Mouse (Mus musculus) midbrain, postnatal 0 days (tissue): ENCODE results near the gene Gse1. TPM values are rescaled to one million over a fixed set of nuclear protein-coding genes. Genes with fewer than 3 reads are reported as not detected.
A peak's percentile ranks its signal among the peaks of the same experiment; 100 is the strongest.

Experiments used
- ATAC-seq: fragments of 200-750 bp; cut with Nextera tagmentation; 2 replicates; pipeline ENCODE4 v1.8.0; 2017; ENCODE audit warnings: moderate number of reproducible peaks, mild to moderate bottlenecking, moderate TSS enrichment, moderate library complexity; ENCODE audit not compliant: low FRiP score
- DNase-seq: peaks from one replicate; pipeline ENCODE4 v3.0.0-alpha.2; 2015; ENCODE audit warnings: low spot score
- H3K27ac ChIP-seq: fragments of 300-500 bp; sonication (generic); 2 replicates; pipeline ENCODE4 v1.5.1; 2014; ENCODE audit warnings: low read depth, mild to moderate bottlenecking, low read length, mixed read lengths
- H3K27me3 ChIP-seq: fragments of 300-500 bp; sonication (generic); 2 replicates; pipeline ENCODE4 v1.6.1; 2014; ENCODE audit warnings: low read length, control low read depth, mixed read lengths; ENCODE audit not compliant: insufficient read depth
- H3K36me3 ChIP-seq: fragments of 300-500 bp; sonication (generic); 2 replicates; pipeline ENCODE4 v1.6.1; 2014; ENCODE audit warnings: low read length, control low read depth, mixed read lengths; ENCODE audit not compliant: insufficient read depth
- H3K4me1 ChIP-seq: fragments of 300-500 bp; sonication (generic); 2 replicates; pipeline ENCODE4 v1.6.1; 2014; ENCODE audit warnings: mild to moderate bottlenecking, control low read depth, antibody characterized with exemption, low read length, mixed read lengths; ENCODE audit not compliant: insufficient read depth
- H3K4me2 ChIP-seq: fragments of 300-500 bp; sonication (generic); 2 replicates; pipeline ENCODE4 v1.6.1; 2014; ENCODE audit warnings: low read depth, mild to moderate bottlenecking, low read length, mixed read lengths; ENCODE audit not compliant: poor library complexity, severe bottlenecking
- H3K4me3 ChIP-seq: fragments of 300-500 bp; sonication (generic); 2 replicates; pipeline ENCODE4 v1.5.1; 2014; ENCODE audit warnings: low read depth, mild to moderate bottlenecking, low read length, moderate library complexity
- H3K9ac ChIP-seq: fragments of 300-500 bp; sonication (generic); replicated peaks from 2 replicates; pipeline ENCODE4 v1.6.1; 2014; ENCODE audit warnings: mild to moderate bottlenecking, low read length, moderate library complexity, mixed read lengths; ENCODE audit not compliant: poor library complexity, severe bottlenecking
- H3K9me3 ChIP-seq: fragments of 300-500 bp; sonication (generic); 2 replicates; pipeline ENCODE4 v1.6.1; 2016; ENCODE audit warnings: low read length, control low read depth
- CTCF ChIP-seq: IDR thresholded peaks from 2 replicates; pipeline ENCODE4 v1.5.1; 2016; ENCODE audit warnings: antibody characterized with exemption, mild to moderate bottlenecking
- WGBS: fragments of 180-500 bp; shearing (Covaris S2); extraction: QIAGEN DNeasy Blood & Tissue Kit; methylation state at CpG from one replicate; pipeline ENCODE4 v1.1.7; 2014; 5-methylcytosine and 5-hydroxymethylcytosine counted together
- polyA plus RNA-seq: library from polyadenylated mRNA; unstranded; fragments of >200 nt; fragmentation: Nextera tagmentation; extraction: Ambion mirVana; gene quantifications from 2 replicates; pipeline ENCODE4 v1.2.1, GENCODE M21; 2015
- total RNA-seq: library from RNA; depleted of rRNA; stranded (reverse); fragments of >200 nt; gene quantifications from 2 replicates; pipeline ENCODE4 v1.2.3, GENCODE M21; 2014

The Gse1 gene
- total and polyA plus RNA-seq, 2 experiments from 2014 or later, result 12.4 to 51.3 TPM

DNA sequence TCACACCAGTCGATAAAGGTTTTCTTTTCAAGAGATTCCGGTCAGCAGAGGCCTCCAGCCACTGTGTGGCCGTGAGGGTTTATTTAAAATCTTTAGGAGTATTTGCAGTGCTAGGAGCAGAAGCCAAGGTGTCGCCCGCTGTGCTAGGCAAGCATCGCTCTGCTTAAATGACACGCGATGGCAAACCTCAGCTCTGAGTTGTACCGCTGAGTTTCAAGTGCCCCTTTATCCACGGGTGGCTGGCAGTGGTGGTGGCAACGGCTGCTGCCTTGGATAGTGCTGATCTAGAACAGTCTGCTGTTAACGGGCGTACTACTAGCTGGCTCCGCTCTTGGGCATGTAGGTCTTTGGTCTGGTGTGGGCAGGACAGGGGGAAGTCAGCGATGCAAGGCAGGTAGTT lies 62.4 kb downstream of the Gse1 start:
- H3K27me3 ChIP-seq, result no peaks in the 10 kb centered on the region
- H3K4me3 ChIP-seq, result no peak overlapping the region
- peak overlapping the region; percentile 13; the same call in 1 of the 2 replicates for H3K27ac ChIP-seq
- no peaks in the 10 kb centered on the region for H3K9me3 ChIP-seq
- no peak overlapping the region for H3K4me2 ChIP-seq
- ATAC-seq, result no peak
- no peak for DNase-seq
- WGBS, result 57% methylated on average over 15 of the region's 15 CpGs
- peaks cover 42% of the 10 kb centered on the region for H3K4me1 ChIP-seq
- no peak overlapping the region for H3K9ac ChIP-seq
- no peak for TF ChIP-seq CTCF
- no peaks in the 10 kb centered on the region for H3K36me3 ChIP-seq

DNA sequence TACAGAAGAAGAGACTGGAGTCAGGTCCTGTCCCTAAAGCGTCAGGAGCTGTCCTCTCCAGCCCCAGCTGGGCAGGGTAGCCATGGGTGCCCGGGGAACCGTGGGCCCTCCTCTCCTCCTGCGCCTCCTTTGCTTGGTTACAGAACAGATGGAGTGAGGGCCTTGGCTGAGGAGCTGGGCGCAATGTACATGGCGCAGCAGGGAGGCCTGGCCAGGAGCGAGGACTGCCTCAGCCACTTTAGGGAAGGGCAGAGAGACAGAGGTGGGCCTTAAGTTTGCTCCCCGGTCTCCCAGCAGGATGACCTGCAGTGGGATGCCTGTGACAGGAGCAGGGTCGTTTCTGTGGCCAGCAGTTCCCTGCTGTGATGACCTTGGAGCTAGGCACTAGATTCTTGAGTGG lies 63.4 kb downstream of the Gse1 start:
- no peak for TF ChIP-seq CTCF
- Histone ChIP-seq H3K36me3 (no peaks in the 10 kb centered on the region), H3K4me2 (no peak overlapping the region), H3K4me1 (peaks cover 41% of the 10 kb centered on the region), H3K9ac (no peak overlapping the region), H3K27ac (no peak overlapping the region), H3K27me3 (no peaks in the 10 kb centered on the region), H3K4me3 (no peak overlapping the region), H3K9me3 (no peaks in the 10 kb centered on the region)
- 77% methylated on average over 9 of the region's 9 CpGs for WGBS
- no peak for ATAC-seq
- no peak for DNase-seq

DNA sequence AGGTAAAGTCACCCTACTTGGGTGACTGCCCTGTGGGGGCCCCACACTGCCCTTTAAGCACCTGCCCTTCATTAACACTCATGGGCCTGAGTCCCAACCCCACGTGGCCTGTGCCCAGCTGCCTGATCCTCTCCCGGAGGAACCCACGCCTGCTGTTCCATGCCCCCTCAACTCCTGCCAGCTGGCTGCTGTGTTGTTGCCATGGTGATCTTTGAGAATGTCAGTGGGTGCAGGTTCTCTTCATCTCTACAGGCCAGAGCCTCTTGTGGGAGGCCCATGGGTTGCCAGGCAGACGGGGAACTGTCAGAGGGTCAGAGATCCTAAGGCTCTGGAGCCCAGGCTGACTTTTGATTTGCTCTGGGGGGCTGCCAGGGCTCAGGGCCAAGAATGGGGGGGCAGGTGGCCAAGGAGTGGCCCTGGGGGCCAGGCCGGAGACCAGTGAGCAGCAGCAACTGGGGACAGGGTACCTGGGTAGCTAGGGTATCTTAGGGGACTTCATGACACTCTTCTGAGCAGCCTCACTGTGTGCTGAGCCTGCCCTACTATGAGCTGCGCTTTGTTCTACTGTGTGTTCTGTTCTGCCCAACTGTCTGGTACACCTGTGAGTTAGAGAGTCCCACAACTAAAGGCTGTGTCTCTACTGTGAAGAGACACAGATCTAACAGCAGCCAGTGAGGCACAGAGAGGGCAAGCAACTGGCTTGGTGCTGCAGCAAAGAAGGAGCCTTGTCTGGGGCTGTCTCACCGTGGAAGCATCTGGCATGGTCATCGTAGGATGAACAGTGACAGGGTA lies 64.3 kb downstream of the Gse1 start:
- Histone ChIP-seq H3K27ac (peak overlapping the region; percentile 63), H3K36me3 (no peaks in the 10 kb centered on the region), H3K27me3 (no peaks in the 10 kb centered on the region), H3K4me3 (no peak overlapping the region), H3K4me2 (no peak overlapping the region), H3K9ac (no peak overlapping the region), H3K4me1 (peaks cover 46% of the 10 kb centered on the region), H3K9me3 (no peaks in the 10 kb centered on the region)
- no peak for TF ChIP-seq CTCF
- DNase-seq, result peak; percentile 91
- ATAC-seq, result peak; percentile 70
- WGBS, result 33% methylated on average over 8 of the region's 8 CpGs

DNA sequence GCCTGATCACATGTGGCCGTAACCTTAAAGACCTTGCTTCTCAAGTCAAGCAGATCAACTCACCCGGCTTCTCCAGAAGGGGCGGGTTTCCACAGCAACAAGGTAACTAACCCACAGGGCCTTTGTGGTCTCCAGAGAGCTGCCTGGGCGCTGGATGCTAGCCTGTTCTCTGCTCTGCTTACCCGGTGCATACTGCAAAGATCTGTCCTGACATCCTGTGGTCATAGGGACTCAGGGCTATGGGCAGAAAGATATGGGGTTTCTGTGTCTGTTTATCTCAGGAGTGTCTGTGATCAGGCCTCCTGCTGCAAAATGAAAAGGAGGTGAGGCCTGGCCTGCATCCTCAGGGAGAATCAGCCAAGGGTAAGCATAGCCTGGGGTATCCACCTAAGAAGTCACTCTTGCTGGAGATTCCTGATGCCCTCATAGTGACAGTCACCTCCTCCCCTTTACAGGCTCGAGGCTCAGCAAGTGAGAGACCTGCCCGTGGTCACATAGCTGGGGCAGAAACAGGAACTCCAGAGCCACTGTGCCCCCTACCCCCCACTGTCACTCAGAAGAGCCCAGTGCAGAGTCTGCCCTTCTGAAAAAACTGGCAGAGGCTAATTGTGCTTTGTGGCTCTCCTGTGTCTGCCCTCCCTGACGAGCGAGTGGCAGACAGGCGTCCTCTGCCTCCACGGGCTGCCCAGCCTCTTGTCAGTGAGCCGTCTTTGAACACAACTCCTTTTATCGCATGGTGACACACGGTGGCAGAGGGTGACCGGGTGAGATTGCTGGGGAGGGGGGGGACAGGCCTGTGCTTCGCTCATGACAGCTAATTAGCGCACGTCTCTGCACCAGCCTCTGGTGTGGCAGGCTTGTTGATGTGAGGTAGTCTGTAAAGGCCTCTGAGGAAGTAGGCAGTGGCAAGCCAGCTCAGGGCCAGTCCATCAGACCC lies 65.4 kb downstream of the Gse1 start:
- no peaks in the 10 kb centered on the region for H3K36me3 ChIP-seq
- H3K4me2 ChIP-seq, result no peak overlapping the region
- 0 out of 2 replicates have a peak overlapping the region, but pooled peaks have one; percentile 24 for H3K9ac ChIP-seq
- TF ChIP-seq CTCF, result peak; percentile 14; the same call in 1 of the 2 replicates
- H3K9me3 ChIP-seq, result no peaks in the 10 kb centered on the region
- ATAC-seq (no peak), DNase-seq (no peak)
- peaks cover 47% of the 10 kb centered on the region for H3K4me1 ChIP-seq
- no peak overlapping the region for H3K4me3 ChIP-seq
- no peaks in the 10 kb centered on the region for H3K27me3 ChIP-seq
- H3K27ac ChIP-seq, result peak overlapping the region; percentile 63
- WGBS, result 25% methylated on average over 18 of the region's 18 CpGs

DNA sequence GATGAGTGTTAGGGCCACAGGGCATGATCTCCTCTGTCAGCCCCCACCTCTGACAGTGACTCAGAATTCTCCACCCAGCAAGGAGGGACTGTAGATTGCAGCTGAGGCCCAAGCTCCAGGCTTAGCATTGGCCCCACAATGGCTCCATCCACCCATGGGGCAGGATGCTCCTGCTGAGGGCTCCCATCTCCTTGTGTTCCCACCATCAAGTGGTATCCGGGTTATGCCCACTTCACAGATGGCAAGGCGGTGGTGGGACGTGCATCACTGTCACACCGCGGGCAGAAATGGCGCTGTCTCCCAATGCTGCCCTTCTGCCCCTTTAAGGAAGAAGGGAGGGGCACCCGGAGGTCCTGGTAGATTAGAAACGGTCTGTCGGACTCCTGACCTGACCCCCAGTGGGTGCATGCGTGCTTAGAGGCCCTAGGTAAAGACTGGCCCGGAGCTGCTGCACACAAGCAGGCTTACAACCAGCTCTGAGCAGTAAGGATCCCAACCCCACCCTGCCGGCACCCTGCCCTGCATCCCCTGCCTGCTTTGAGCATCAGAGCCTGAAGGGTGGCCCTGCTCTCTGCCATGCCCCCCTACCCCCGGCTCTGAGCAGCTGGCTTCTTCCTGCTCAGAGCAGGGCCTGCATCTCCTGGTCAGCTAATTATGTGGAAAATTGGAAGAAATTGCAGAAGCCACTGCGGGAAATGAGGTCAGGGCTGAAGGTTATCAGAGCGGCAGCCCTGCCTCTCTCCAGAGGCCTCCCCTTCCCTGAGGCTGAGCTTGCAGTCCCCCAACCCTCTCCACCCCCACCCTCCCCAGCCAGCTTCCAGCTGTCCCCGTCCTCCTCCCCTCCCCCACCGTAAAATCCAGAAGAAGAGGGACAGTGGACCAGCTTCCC lies 67.0 kb downstream of the Gse1 start:
- peak overlapping the region; percentile 59 for H3K27ac ChIP-seq
- no peak overlapping the region for H3K4me3 ChIP-seq
- no peaks in the 10 kb centered on the region for H3K27me3 ChIP-seq
- TF ChIP-seq CTCF, result no peak
- DNase-seq (no peak), ATAC-seq (no peak)
- H3K9ac ChIP-seq, result no peak overlapping the region
- H3K36me3 ChIP-seq, result no peaks in the 10 kb centered on the region
- no peak overlapping the region for H3K4me2 ChIP-seq
- 30% methylated on average over 15 of the region's 17 CpGs for WGBS
- H3K4me1 ChIP-seq, result peaks cover 48% of the 10 kb centered on the region
- no peaks in the 10 kb centered on the region for H3K9me3 ChIP-seq
